Mouse (Mus musculus) cerebellum, adult 2 months (tissue): Measurements from ENCODE around the gene Fstl1.

ENCODE experiments used
- CTCF ChIP-seq: fragments of 200-500 bp; IDR thresholded peaks from 2 replicates; pipeline ENCODE4 v1.5.1; 2011; ENCODE audit warnings: low read depth, mild to moderate bottlenecking, control low read depth, low read length, moderate library complexity, borderline replicate concordance; ENCODE audit not compliant: insufficient read depth
- POLR2A ChIP-seq: fragments of 200-500 bp; IDR thresholded peaks from 2 replicates; pipeline ENCODE4 v1.6.1; 2011; ENCODE audit warnings: low read length, control low read depth, borderline replicate concordance; ENCODE audit not compliant: insufficient read depth

DNA sequence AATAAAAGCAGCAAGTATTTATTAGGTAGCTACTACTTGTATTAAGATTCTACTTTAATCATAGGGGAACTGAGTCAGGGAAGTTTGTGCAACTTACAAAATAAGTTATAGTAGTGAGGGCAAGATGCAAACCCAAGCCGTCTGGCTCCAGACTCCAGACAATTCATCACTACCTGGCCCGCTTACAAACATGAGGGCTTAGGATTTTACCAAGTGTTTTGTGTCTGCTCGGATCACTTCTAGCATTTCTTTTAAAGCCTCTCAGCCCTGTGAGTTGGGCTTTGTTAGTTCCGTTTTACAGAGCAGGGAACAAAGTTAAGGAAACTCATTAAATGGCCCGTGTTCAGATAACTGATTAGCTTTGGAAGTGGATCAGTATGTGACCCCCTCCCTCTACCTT lies 1.9 kb downstream of the Fstl1 start:
- TF ChIP-seq CTCF (no peak), POLR2A (no peak)
